Mouse (Mus musculus) heart, postnatal 25 days (tissue): ENCODE data around the gene Tenm4. TPM values are rescaled to one million over a fixed set of nuclear protein-coding genes. Genes with fewer than 3 reads are reported as not detected.

Experiments used
- DNase-seq: peaks from one replicate; pipeline ENCODE4 v3.0.0; 2022; ENCODE audit warnings: low spot score
- intact Hi-C: fragments of 180-260 bp; cut with DNase I; formaldehyde crosslinking; loops from one replicate; pipeline ENCODE4 v1.15.1; 2025
- total RNA-seq, 2 experiments: library from RNA; stranded (reverse); gene quantifications; 2 replicates each; pipeline ENCODE4 v1.2.3; 2021

Gene Tenm4
- total RNA-seq = 1 to 10 TPM; 1.0 to 1.1 TPM

- DNase-seq = no peak
- intact Hi-C loops = no loop called here
Observed at GRCm38 (mm10) chr7:96170924-96171595, at the start of gene Tenm4. Tenm4 (plus strand) TSS chr7:96171246.

DNA sequence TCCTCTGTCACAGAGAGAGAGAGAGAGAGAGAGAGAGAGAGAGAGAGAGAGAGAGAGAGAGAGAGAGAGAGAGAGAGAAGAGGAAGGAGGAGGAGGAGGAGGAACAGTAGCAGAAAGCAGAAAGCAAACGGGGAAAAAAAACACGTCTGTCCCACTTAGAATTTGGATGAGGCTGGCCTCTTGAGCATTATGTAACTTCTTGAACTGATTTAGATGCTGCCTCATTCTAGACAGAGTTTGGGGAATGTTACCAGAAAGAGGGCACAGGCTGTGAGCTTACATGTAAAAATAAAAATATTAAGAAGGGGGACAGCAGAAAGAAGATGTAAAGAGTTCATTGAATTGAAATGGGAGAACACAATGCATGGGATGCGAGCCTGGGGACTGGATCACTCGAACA lies 40.3 kb upstream of the Tenm4 start:
- DNase-seq = no peak
- intact Hi-C loops = no loop called here

- intact Hi-C loops = no loop called here
- DNase-seq = no peak
Observed at GRCm38 (mm10) chr7:96131175-96131574, 39.9 kb upstream of the Tenm4 start.

DNA sequence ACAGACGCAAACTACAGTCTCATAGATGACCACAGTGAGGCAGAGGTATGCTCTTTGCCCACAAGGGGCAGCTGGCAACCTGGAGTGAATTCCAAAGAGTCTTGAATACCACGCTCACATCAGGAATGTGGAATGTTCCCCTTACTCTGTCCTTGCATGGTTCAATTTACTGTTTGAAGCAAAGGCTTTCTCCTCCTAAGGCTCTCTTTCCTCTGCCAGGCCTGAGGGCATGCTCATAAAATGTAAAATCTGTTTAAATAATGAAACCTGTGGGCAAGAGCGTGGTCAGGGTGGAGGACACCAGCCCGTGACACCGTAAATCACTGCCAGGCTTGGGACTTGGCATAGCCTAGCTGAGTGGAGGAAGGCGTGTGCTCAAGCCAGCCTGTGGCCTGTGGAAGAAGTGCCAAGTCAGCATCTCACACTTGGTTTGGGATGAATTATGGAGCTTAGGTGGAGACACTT lies 34.5 kb upstream of the Tenm4 start:
- intact Hi-C loops = no loop called here
- no peak for DNase-seq

DNA sequence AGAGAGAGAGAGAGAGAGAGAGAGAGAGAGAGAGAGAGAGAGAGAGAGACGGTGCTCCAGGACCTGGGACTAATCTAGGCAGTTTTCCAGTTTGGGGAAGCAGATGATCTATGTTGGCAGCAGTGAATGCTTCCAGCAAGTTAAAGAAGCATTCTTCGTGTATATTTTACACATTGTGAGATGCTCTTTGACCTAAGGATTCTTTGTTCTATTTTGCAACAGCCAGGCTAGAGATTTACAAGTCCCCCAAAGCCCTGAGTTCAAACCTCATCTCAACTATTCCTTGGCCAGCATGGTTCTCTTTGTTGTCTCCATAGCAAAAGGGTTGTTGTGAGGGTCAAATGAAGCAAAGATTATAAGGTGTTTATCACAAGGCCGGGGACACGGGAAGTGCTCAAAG lies 29.2 kb upstream of the Tenm4 start:
- DNase-seq = no peak
- intact Hi-C loops = loop anchor here (5.0 kb wide), 1 partner anchor 65 kb away; no protein-coding TSS in a partner anchor

DNA sequence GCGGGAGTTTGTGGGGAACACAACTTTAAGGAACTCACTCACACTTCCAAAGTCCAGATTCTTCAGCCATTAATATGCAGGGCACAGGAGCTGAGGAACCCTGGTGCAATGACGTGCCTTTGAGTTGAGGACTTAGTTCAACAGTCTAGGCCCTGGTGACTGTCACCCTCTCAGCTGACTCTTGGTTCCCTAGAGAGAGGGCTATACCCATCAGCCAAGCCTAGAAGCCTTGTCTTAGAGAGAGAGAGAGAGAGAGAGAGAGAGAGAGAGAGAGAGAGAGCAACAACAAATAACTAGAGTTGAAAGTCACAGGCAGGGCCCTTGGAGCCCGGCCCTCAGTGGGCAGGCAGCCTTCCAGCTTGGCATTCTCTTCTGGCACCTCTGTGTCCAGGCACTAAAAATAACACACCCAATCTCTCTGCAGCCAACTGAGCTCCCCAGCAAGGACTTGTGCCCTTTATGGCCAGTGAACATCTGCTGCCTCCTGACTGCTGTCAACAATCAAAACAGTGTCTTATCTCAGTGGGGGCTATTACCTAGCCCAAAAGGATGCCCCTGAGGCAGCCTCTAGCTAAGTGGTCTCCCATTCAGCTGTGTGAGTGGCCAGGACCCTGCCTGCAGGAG lies 28.0 kb upstream of the Tenm4 start:
- DNase-seq = peak; percentile 58
- intact Hi-C loops = loop anchor here (5.0 kb wide), 1 partner anchor 66 kb away; no protein-coding TSS in a partner anchor

DNA sequence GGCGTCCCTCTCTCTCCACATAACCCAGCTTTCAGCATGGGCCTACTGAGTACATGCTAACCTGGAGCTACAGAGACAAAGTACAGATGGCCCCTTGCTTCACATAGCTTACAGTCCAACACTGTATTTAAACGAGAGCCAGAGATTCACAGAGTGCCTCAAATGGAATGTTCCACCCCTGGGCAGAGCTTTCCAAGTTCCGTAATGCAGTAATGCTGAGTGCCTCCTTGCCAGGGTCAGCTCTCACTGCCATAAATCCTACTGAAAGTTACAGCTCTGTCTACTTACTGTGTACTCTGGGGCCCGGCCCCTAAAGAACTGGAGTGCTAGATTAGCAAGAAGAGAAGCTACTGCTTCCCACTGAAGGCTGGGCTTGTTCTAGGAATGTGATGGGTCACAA lies 23.6 kb upstream of the Tenm4 start:
- DNase-seq = no peak
- intact Hi-C loops = no loop called here

DNA sequence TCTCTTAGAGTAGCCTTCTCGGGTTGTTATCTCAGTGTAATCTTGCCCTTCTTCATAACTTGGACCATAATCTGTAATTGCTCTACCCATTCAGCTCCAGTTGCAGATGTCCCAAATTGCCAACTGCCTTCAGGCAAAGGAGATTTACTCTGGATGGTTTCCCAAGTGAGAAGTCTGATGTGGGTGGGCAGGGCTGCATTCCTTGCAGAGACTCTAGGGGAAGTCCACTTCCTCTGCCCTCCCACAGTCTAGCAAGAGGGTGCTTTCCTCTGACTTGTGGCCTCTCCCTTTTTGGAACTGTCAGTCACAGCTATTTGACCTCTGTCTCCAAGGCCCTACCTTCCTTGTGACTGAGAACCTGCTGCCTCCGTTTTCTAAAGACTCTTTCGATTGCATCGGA lies 22.9 kb upstream of the Tenm4 start:
- no peak for DNase-seq
- intact Hi-C loops = no loop called here

DNA sequence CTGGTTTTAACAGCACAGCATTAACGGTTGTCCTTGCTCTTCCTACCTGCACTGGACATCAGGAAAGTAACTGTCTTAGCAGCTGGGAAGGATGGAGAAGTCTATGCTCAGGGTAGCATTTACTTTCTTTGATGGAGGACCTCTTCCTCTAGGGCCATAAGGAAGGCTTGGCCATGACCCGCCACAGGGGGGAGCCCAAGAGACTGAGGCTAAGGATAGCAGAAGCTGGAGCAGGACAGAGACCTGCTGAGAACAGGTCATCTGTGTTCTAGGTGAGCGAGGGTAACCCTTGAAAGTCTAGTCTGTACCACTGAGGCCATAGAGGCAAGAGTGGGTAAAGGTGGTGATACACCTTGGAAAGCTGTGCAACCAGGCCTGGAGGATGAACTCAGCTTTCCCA lies 19.8 kb upstream of the Tenm4 start:
- intact Hi-C loops = loop anchor here (2.0 kb wide), 1 partner anchor 764 kb away; no protein-coding TSS in a partner anchor
- DNase-seq = no peak

GRCm38 (mm10) chr7:96151961-96152360 lies 19.1 kb upstream of the Tenm4 start:
- intact Hi-C loops = loop anchor here (2.0 kb wide), 2 partner anchors 61 to 763 kb away; no protein-coding TSS in a partner anchor
- DNase-seq = no peak

- intact Hi-C loops = loop anchor here (2.0 kb wide), 1 partner anchor 60 kb away; no protein-coding TSS in a partner anchor
- DNase-seq = no peak
Observed at GRCm38 (mm10) chr7:96152431-96152830, 18.6 kb upstream of the Tenm4 start.

- intact Hi-C loops = loop anchor here (2.0 kb wide), 1 partner anchor 60 kb away; no protein-coding TSS in a partner anchor
- no peak for DNase-seq
Observed at GRCm38 (mm10) chr7:96152924-96153359, 18.1 kb upstream of the Tenm4 start.

DNA sequence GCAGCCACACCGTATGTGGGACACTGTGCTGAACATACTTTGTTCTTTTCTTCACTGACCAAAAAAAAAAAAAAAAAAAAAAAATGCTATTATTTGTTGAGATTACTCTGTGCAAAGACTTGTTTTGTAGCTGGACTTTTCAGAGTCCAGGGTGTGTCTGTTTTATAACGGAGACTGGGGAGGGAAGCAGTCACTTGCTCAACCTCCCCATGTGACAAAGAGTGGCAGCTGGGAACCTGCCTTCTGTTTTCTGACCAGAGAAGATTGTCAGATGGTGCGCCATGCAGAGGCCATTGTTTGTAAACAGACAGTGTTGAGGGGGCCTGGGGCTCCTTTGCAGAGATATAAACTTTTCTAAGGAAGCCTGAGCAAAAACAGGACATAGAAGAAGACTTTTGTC lies 17.0 kb upstream of the Tenm4 start:
- intact Hi-C loops = no loop called here
- no peak for DNase-seq

DNA sequence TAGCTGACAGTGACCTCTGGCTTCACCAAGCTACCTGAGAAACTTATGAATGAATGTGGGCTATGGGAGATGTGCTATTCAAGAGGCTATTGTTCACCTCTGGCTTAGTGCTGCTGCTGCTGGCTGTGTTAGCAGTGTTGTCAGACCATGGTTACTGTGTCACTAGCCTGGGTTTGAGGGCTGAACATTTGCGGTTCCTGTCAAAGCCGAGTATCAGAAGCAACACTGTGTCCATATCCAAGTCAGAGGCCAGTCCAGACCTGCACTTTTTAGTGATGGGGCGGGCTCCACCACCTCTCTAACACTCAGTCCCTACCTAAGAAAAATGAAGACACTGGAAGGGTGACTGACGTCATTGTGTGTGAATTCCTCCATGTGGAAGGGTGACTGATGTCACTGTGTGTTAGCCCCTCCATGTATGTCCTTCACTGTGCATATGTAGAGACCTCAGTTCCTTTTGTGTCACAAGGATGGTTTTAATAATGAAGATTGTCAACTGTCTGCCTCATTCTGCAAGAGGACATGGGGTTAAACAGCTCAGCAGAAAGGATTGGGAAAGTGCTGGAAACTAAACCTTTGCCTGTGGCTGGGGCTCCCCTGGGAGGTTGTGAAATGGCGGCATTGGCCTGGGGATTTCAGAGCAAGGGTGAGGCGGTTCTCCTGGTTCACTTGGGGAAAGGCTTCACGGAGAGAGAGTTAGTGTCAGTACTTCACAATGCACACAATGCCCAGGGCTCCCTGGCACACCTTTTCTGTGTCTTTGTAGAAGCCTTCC lies 14.4 kb upstream of the Tenm4 start:
- DNase-seq = no peak
- intact Hi-C loops = no loop called here

DNA sequence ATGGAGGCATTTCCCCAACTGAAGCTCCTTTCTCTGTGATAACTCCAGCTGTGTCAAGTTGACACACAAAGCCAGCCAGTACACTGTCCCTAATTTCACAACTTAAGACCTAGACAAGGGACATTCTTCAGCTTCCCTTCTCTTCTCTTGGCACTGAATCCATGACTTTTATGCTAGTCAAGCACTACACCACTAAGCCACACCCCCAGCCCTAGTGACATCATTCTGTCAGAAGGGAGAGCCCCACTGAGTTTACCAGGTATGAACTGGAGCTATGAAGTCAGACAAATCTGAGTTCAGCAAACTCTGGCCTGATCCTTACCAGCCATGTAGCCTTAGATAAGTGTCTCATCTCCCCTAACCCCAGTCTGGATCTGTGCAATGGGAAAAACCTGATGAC lies 6.9 kb upstream of the Tenm4 start:
- DNase-seq = no peak
- intact Hi-C loops = no loop called here

DNA sequence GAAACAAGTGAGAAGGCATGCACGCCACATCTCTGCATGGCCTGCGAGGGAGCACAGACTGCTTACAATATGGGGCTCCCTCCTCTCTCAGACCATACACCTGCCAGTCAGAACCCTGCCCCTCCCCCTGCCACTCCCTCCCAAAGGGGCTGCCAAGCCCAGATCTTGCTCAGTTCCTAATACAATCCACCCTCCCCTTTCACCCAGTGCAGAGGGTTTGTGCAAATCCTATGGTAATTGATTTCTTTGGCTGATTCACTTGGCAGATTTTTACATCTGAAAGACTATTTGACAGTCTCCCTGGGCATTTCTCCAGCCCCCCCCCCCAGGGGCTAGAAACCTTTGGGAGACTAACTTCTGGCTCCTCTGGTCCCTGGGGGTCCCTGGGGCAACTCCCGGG lies 2.1 kb upstream of the Tenm4 start:
- no peak for DNase-seq
- intact Hi-C loops = no loop called here

DNA sequence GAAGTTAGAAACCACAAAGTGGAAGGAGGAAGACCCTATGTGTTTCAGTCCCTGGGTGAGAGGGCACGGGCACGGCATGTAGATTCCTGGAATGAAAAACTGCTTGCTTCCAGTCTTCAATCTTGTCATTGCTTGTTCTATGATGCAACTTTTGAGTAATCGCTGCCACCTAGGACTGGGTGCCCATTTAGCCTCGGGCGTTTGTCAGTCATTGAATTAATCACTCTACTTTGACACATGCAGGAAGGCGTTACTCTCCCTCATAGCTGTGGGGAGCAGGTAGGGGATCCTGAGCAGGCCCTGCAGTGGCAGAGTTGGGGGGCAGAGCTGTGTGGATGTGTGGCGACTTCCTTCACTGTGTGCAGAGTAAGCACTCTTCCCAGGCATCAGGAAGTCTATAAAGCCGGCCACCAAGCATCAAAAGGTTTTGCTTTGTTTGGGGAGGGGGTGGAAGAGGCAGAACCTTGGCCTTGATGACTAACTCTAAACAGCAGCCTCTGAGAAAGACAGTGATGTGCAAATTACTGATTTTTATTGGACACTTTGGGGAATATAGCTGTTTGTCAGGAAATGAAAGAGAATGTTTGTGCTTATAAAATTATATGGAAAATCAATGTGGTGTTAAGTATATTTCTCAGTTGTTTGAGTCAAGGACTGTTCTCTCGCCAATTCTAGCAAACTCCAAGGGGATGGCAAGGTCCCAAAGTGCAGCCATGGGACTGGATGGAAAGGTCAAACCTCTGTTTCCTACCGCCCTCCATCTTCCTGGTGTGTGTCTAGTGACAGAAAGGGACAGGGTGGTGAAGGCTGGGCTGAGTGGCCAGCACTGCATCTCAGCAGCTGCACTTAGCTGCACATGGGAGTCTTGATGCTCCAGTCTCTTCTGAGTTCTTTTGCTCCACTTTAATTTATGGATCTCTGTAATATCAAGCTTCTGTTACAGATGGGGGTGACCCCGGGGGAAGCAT lies 834 bp downstream of the Tenm4 start:
- intact Hi-C loops = no loop called here
- no peak for DNase-seq

DNA sequence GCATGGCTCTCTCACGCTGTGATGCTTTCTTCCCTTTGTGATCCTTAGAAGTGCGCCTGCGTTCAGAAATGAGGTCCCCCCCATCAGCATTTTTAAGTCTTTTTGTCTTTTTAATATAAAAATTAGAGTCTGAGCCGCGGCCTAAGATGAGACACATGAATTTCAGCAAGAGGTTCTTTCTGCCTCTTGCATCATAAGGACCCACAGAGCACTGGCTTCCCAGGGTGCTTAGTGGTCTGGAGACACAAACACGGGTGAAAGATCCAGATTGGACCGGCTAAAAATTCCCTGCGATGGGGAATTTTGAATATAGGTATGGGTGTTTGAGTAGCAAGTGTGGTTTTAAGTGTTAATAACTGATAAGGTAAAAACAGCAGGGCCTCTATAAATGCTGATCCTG lies 5.7 kb downstream of the Tenm4 start:
- intact Hi-C loops = no loop called here

DNA sequence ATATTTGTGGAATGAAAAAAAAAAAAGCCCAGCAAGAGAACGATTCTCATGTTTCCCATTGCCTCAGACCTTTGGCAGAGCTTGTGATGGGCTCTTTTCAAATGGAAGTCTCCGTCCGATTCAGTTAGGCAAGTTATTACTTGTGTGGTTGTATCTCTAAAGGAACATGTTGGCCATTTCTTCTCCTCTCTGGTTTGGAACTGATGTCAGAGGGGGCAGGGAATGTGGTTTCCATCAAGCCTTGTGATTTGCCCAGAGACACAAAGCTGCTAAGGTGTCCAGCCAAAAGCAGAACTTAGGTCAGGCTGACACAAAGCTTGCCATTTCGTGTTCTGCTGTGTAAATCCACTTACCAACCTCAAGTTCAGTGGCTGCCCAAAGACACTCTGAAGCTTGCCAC lies 10.7 kb downstream of the Tenm4 start:
- intact Hi-C loops = no loop called here
- no peak for DNase-seq

More for the DNA sequence above, 5.7 kb downstream of the Tenm4 start:
- no peak for DNase-seq

DNA sequence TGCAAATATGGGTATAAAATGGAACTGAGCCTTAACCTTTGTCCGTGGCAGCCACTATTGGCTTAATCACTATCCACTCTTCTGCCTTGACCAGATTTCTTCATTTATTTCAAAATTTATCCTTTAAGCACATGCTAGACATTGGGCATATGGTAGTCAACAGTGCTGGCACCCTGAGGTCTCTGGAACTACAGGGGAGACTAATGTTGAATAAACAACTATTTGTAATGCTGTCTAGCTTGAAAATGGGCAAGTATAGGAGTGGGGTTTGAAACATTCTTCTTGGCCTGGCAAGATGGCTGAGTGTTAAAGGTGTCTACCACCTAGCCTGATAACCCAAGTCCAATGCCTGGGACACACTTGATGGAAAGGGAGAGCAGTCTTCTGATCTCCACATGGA lies 12.1 kb downstream of the Tenm4 start:
- no peak for DNase-seq
- intact Hi-C loops = no loop called here
